Mouse (Mus musculus): ENCODE measurements around the gene Spem2. TPM values are rescaled to one million over a fixed set of nuclear protein-coding genes. Genes with fewer than 3 reads are reported as not detected.
A peak's percentile ranks its signal among the peaks of the same experiment; 100 is the strongest.

Spem2 gene
- polyA plus RNA-seq, 1 experiment from 2014 or later = not detected

- Histone ChIP-seq H3K9ac (peak overlapping the region; percentile 98), H3K4me3 (0 out of 2 replicates have a peak overlapping the region, but pooled peaks have one; percentile 87)
- WGBS = 72% methylated on average over 4 of the region's 4 CpGs
Measured at GRCm38 (mm10) chr11:69767625-69767909, 50.7 kb downstream of the Spem2 start.

GRCm38 (mm10) chr11:69766872-69767624 lies 51.2 kb downstream of the Spem2 start:
- H3K4me2 ChIP-seq = peak overlapping the region; percentile 60
- no peaks in the 10 kb centered on the region for H3K36me3 ChIP-seq
- H3K4me1 ChIP-seq (replicated peaks) = peaks cover 32% of the 10 kb centered on the region
- no peaks in the 10 kb centered on the region for H3K9me3 ChIP-seq
- H3K27me3 ChIP-seq = no peaks in the 10 kb centered on the region
- 0 out of 2 replicates have a peak, but pooled peaks have one; percentile 2 for ATAC-seq (ENCODE audit: low read depth)
- no peak overlapping the region for H3K27ac ChIP-seq (replicated peaks)
- 68% methylated on average over 13 of the region's 13 CpGs for WGBS
- peak overlapping the region; percentile 87 for H3K4me3 ChIP-seq
- H3K9ac ChIP-seq = peak overlapping the region; percentile 98

More at GRCm38 (mm10) chr11:69767625-69767909, 50.7 kb downstream of the Spem2 start:
- Histone ChIP-seq H3K36me3 (no peaks in the 10 kb centered on the region), H3K27me3 (no peaks in the 10 kb centered on the region), H3K27ac (replicated peaks) (no peak overlapping the region), H3K9me3 (no peaks in the 10 kb centered on the region), H3K4me1 (replicated peaks) (peaks cover 32% of the 10 kb centered on the region), H3K4me2 (peak overlapping the region; percentile 60)
- ATAC-seq (ENCODE audit: low read depth) = no peak

Other genes with a start within 250 kb of the Spem2 start
- 18.1 and 19.7 TPM in 2 replicates for gene Wrap53, start 238.2 kb downstream of the Spem2 start, polyA plus RNA-seq (2015; fragmentation: Nextera tagmentation; extraction: Ambion mirVana)
- gene Trp53, start 238.1 kb downstream of the Spem2 start, polyA plus RNA-seq (2015; fragmentation: Nextera tagmentation; extraction: Ambion mirVana) = 76.0 and 77.6 TPM in 2 replicates
- gene Atp1b2, start 212.5 kb downstream of the Spem2 start, polyA plus RNA-seq (2015; fragmentation: Nextera tagmentation; extraction: Ambion mirVana) = 29.5 and 30.4 TPM in 2 replicates
- not detected in 2 replicates for gene Shbg, start 200.6 kb downstream of the Spem2 start, polyA plus RNA-seq (2015; fragmentation: Nextera tagmentation; extraction: Ambion mirVana)
- gene Sat2, start 196.4 kb downstream of the Spem2 start, polyA plus RNA-seq (2015; fragmentation: Nextera tagmentation; extraction: Ambion mirVana) = 22.6 and 27.5 TPM in 2 replicates
- gene Fxr2, start 185.5 kb downstream of the Spem2 start, polyA plus RNA-seq (2015; fragmentation: Nextera tagmentation; extraction: Ambion mirVana) = 45.3 and 55.1 TPM in 2 replicates
- not detected in 2 replicates for gene Sox15, start 163.2 kb downstream of the Spem2 start, polyA plus RNA-seq (2015; fragmentation: Nextera tagmentation; extraction: Ambion mirVana)
- 83.2 and 92.1 TPM in 2 replicates for gene Mpdu1, start 155.8 kb downstream of the Spem2 start, polyA plus RNA-seq (2015; fragmentation: Nextera tagmentation; extraction: Ambion mirVana)
- gene Cd68, start 152.3 kb downstream of the Spem2 start, polyA plus RNA-seq (2015; fragmentation: Nextera tagmentation; extraction: Ambion mirVana) = 9.8 and 11.3 TPM in 2 replicates
- 525 and 528 TPM in 2 replicates for gene Eif4a1, start 146.0 kb downstream of the Spem2 start, polyA plus RNA-seq (2015; fragmentation: Nextera tagmentation; extraction: Ambion mirVana)
- 99.8 and 105 TPM in 2 replicates for gene Senp3, start 136.4 kb downstream of the Spem2 start, polyA plus RNA-seq (2015; fragmentation: Nextera tagmentation; extraction: Ambion mirVana)
- 0.74 and 0.77 TPM in 2 replicates for gene Tnfsf13, start 132.7 kb downstream of the Spem2 start, polyA plus RNA-seq (2015; fragmentation: Nextera tagmentation; extraction: Ambion mirVana)
- 3.3 and 3.5 TPM in 2 replicates for gene Tnfsf12, start 122.6 kb downstream of the Spem2 start, polyA plus RNA-seq (2015; fragmentation: Nextera tagmentation; extraction: Ambion mirVana)
- 1.4 and 1.8 TPM in 2 replicates for gene Tnfsfm13, start 122.4 kb downstream of the Spem2 start, polyA plus RNA-seq (2015; fragmentation: Nextera tagmentation; extraction: Ambion mirVana)
- gene Polr2a, start 59.8 kb downstream of the Spem2 start, polyA plus RNA-seq (2015; fragmentation: Nextera tagmentation; extraction: Ambion mirVana) = 22.9 and 27.2 TPM in 2 replicates
- gene Slc35g3, start 56.5 kb downstream of the Spem2 start, polyA plus RNA-seq (2015; fragmentation: Nextera tagmentation; extraction: Ambion mirVana) = 0.13 TPM in 1 of 2 replicates, not detected in the other
- gene Zbtb4, start 52.6 kb downstream of the Spem2 start, polyA plus RNA-seq (2015; fragmentation: Nextera tagmentation; extraction: Ambion mirVana) = 2.5 and 2.9 TPM in 2 replicates
- 2.4 and 4.5 TPM in 2 replicates for gene Chrnb1, start 22.5 kb downstream of the Spem2 start, polyA plus RNA-seq (2015; fragmentation: Nextera tagmentation; extraction: Ambion mirVana)
- 6.8 and 8.9 TPM in 2 replicates for gene Fgf11, start 16.6 kb downstream of the Spem2 start, polyA plus RNA-seq (2015; fragmentation: Nextera tagmentation; extraction: Ambion mirVana)
- 0.74 and 1.4 TPM in 2 replicates for gene Tmem102, start 12.8 kb downstream of the Spem2 start, polyA plus RNA-seq (2015; fragmentation: Nextera tagmentation; extraction: Ambion mirVana)
- not detected in 2 replicates for gene Gm39566, start 3.2 kb downstream of the Spem2 start, polyA plus RNA-seq (2015; fragmentation: Nextera tagmentation; extraction: Ambion mirVana)
- 0.43 and 0.98 TPM in 2 replicates for gene Spem1, start 3.7 kb upstream of the Spem2 start, polyA plus RNA-seq (2015; fragmentation: Nextera tagmentation; extraction: Ambion mirVana)
- gene Nlgn2, start 19.3 kb upstream of the Spem2 start, polyA plus RNA-seq (2015; fragmentation: Nextera tagmentation; extraction: Ambion mirVana) = 17.1 and 18.1 TPM in 2 replicates
- gene Tmem256, start 20.0 kb upstream of the Spem2 start, polyA plus RNA-seq (2015; fragmentation: Nextera tagmentation; extraction: Ambion mirVana) = 321 and 416 TPM in 2 replicates
- 62.5 and 65.6 TPM in 2 replicates for gene Plscr3, start 27.9 kb upstream of the Spem2 start, polyA plus RNA-seq (2015; fragmentation: Nextera tagmentation; extraction: Ambion mirVana)
- 0.29 and 0.51 TPM in 2 replicates for gene Tnk1, start 40.3 kb upstream of the Spem2 start, polyA plus RNA-seq (2015; fragmentation: Nextera tagmentation; extraction: Ambion mirVana)
- gene Tmem95, start 59.6 kb upstream of the Spem2 start, polyA plus RNA-seq (2015; fragmentation: Nextera tagmentation; extraction: Ambion mirVana) = not detected in 2 replicates
- 2.0 and 3.3 TPM in 2 replicates for gene Kctd11, start 62.9 kb upstream of the Spem2 start, polyA plus RNA-seq (2015; fragmentation: Nextera tagmentation; extraction: Ambion mirVana)
- 0.28 and 0.80 TPM in 2 replicates for gene Acap1, start 77.1 kb upstream of the Spem2 start, polyA plus RNA-seq (2015; fragmentation: Nextera tagmentation; extraction: Ambion mirVana)
- gene 2810408A11Rik, start 82.5 kb upstream of the Spem2 start, polyA plus RNA-seq (2015; fragmentation: Nextera tagmentation; extraction: Ambion mirVana) = 10.9 and 11.7 TPM in 2 replicates
- gene Neurl4, start 82.6 kb upstream of the Spem2 start, polyA plus RNA-seq (2015; fragmentation: Nextera tagmentation; extraction: Ambion mirVana) = 13.8 and 20.5 TPM in 2 replicates
- gene Gps2, start 95.4 kb upstream of the Spem2 start, polyA plus RNA-seq (2015; fragmentation: Nextera tagmentation; extraction: Ambion mirVana) = 60.4 and 76.5 TPM in 2 replicates
- gene Eif5a, start 103.5 kb upstream of the Spem2 start, polyA plus RNA-seq (2015; fragmentation: Nextera tagmentation; extraction: Ambion mirVana) = 1,157 and 1,178 TPM in 2 replicates
- gene Ybx2, start 117.3 kb upstream of the Spem2 start, polyA plus RNA-seq (2015; fragmentation: Nextera tagmentation; extraction: Ambion mirVana) = 4.7 and 5.0 TPM in 2 replicates
- gene Slc2a4, start 129.7 kb upstream of the Spem2 start, polyA plus RNA-seq (2015; fragmentation: Nextera tagmentation; extraction: Ambion mirVana) = 3.6 and 6.4 TPM in 2 replicates
- gene Cldn7, start 146.3 kb upstream of the Spem2 start, polyA plus RNA-seq (2015; fragmentation: Nextera tagmentation; extraction: Ambion mirVana) = 0.33 and 1.7 TPM in 2 replicates
- 21.5 and 22.5 TPM in 2 replicates for gene Ctdnep1, start 162.7 kb upstream of the Spem2 start, polyA plus RNA-seq (2015; fragmentation: Nextera tagmentation; extraction: Ambion mirVana)
- 160 and 162 TPM in 2 replicates for gene Elp5, start 164.1 kb upstream of the Spem2 start, polyA plus RNA-seq (2015; fragmentation: Nextera tagmentation; extraction: Ambion mirVana)
- gene Gabarap, start 172.7 kb upstream of the Spem2 start, polyA plus RNA-seq (2015; fragmentation: Nextera tagmentation; extraction: Ambion mirVana) = 679 and 746 TPM in 2 replicates
- gene Phf23, start 177.3 kb upstream of the Spem2 start, polyA plus RNA-seq (2015; fragmentation: Nextera tagmentation; extraction: Ambion mirVana) = 74.2 and 76.3 TPM in 2 replicates
- 26.7 and 28.8 TPM in 2 replicates for gene Dvl2, start 182.1 kb upstream of the Spem2 start, polyA plus RNA-seq (2015; fragmentation: Nextera tagmentation; extraction: Ambion mirVana)
- gene Acadvl, start 196.9 kb upstream of the Spem2 start, polyA plus RNA-seq (2015; fragmentation: Nextera tagmentation; extraction: Ambion mirVana) = 58.2 and 60.9 TPM in 2 replicates
- 23.1 and 23.5 TPM in 2 replicates for gene Dlg4, start 198.5 kb upstream of the Spem2 start, polyA plus RNA-seq (2015; fragmentation: Nextera tagmentation; extraction: Ambion mirVana)
- 1.4 and 2.6 TPM in 2 replicates for gene Asgr1, start 235.6 kb upstream of the Spem2 start, polyA plus RNA-seq (2015; fragmentation: Nextera tagmentation; extraction: Ambion mirVana)